Mouse (Mus musculus) urinary bladder, adult 2 months (tissue): ENCODE data around the gene Apobec2. TPM values are rescaled to one million over a fixed set of nuclear protein-coding genes. Genes with fewer than 3 reads are reported as not detected.

ENCODE experiments used
- DNase-seq: peaks from one replicate; pipeline ENCODE4 v3.0.0; 2022; ENCODE audit warnings: low spot score
- polyA plus RNA-seq: library from polyadenylated mRNA; depleted of rRNA; stranded (reverse); fragments of >200 nt; gene quantifications from 2 replicates; pipeline ENCODE4 v1.2.3, GENCODE M21; 2012

Gene Apobec2
- polyA plus RNA-seq, 1 experiment, result 6.8 TPM

GRCm38 (mm10) chr17:48409380-48410298 lies 23.1 kb downstream of the Apobec2 start, which contains the start of the genes Nfya and Oard1:
Nfya (minus strand) TSS chr17:48409906.
Oard1 (plus strand) TSS chr17:48410014.
- DNase-seq, result peak; percentile 99

- DNase-seq, result peak; percentile 59
Observed at GRCm38 (mm10) chr17:48408526-48409291, 24.0 kb downstream of the Apobec2 start.

GRCm38 (mm10) chr17:48407910-48408525 lies 24.7 kb downstream of the Apobec2 start:
- no peak for DNase-seq

GRCm38 (mm10) chr17:48407154-48407553 lies 25.6 kb downstream of the Apobec2 start:
- no peak for DNase-seq

GRCm38 (mm10) chr17:48404706-48405105 lies 28.0 kb downstream of the Apobec2 start:
- no peak for DNase-seq

- no peak for DNase-seq
Observed at GRCm38 (mm10) chr17:48403848-48404247, 28.9 kb downstream of the Apobec2 start.

- DNase-seq, result no peak
Observed at GRCm38 (mm10) chr17:48402751-48403150, 30.0 kb downstream of the Apobec2 start.

GRCm38 (mm10) chr17:48401710-48402109 lies 31.0 kb downstream of the Apobec2 start:
- DNase-seq, result no peak

- no peak for DNase-seq
Observed at GRCm38 (mm10) chr17:48392616-48393015, 40.1 kb downstream of the Apobec2 start.

- DNase-seq, result no peak
Observed at GRCm38 (mm10) chr17:48391446-48391845, 41.3 kb downstream of the Apobec2 start.

GRCm38 (mm10) chr17:48389442-48389841 lies 43.3 kb downstream of the Apobec2 start:
- DNase-seq, result no peak

GRCm38 (mm10) chr17:48388666-48389065 lies 44.1 kb downstream of the Apobec2 start:
- DNase-seq, result no peak

GRCm38 (mm10) chr17:48385786-48386461 lies 46.8 kb downstream of the Apobec2 start:
- DNase-seq, result no peak

GRCm38 (mm10) chr17:48379050-48379449 lies 53.7 kb downstream of the Apobec2 start:
- no peak for DNase-seq

- DNase-seq, result no peak
Observed at GRCm38 (mm10) chr17:48376102-48376501, 56.6 kb downstream of the Apobec2 start.

GRCm38 (mm10) chr17:48372987-48373386 lies 59.7 kb downstream of the Apobec2 start:
- DNase-seq, result no peak

- no peak for DNase-seq
Observed at GRCm38 (mm10) chr17:48371621-48372020, 61.1 kb downstream of the Apobec2 start.
